Mouse (Mus musculus) left cerebral cortex, adult 9 months (tissue): ENCODE results near the gene Kif2c.

ENCODE experiments used
- DNase-seq, 2 experiments: peaks; one replicate each; pipeline ENCODE4 v3.0.0; 2022; ENCODE audit warnings: low spot score in 2 of 2

The Kif2c gene

DNA sequence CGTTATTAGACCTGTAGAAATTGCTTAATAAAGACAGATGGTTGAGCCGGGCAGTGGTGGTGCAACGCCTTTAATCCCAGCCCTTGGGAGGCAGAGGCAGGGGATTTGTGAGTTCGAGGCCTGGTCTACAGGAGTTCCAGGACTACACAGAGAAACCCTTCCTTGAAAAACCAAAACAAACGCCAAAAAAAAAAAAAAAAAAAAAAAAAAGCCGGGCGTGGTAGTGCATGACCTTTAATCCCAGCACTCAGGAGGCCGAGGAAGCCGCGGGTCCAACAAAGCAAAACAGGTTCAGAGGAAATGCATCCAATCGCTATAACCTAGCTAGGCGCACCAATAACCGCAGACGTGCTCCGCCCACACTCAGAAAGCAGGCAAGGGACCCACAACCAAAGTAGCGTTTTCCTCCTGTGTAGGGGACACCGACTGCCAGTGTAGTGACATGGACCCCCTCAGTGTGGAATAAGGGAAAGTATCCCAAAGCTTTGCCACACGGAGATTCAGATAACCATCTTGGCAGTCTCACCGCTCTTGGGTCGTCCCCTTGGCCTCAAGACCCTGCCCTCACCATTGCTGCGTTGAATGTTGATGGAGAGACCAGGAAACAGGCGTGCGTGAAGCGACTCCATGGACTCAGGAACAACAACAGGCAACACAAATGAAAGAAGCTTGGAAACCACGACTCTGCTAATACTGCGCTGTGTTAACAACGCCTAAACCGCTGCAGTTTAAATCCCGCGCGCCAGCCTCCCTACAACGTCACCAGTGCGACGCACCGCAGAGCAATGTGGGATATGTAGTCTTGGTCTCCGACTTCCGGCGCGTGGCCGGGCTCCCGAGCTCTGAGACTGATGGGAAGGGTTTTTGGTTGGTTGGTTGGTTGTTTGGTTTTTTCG lies at the start of gene Kif2c:
Gene Kif2c (minus strand): TSS at position 777 of the 896 bp plus-strand sequence.
- DNase-seq, result peak; percentile 80 to 95

DNA sequence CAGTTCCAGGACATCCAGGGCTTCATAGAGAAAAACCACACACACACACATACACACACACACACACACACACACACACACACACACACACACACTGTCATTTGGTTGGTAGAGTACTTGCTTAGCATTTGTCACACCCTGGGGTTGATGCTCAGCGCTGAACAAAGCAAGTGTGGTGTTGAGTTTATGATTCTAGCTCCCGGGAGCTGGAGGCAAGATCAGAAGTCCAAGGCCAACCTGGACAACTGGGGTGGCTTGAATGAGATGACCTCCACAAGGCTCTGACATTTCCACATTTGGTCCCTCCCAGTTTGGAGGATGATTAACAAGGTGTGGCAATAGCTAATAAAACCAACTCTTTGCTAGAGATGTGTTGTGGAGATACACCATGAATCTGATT lies 48.8 kb upstream of the Kif2c start:
- DNase-seq, result no peak

DNA sequence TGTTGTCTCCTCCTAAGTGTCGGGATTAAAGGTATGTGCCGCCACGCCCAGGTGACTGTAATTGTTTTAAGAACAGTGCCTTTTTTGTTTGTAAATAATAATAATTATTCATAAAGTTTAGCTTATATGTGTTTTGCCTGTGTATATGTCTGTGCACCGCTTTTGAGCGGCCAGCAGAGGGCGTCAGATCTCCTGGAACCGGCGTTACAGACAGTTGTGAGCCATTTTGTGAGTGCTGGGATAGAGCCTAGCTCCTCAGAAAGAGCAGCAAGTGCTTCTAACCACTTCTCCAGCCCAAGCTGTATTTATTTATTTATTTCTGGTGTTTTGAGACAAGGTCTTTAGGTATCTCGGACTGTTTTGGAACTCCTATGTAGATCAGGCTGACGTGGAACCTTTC lies 47.9 kb upstream of the Kif2c start:
- no peak for DNase-seq

DNA sequence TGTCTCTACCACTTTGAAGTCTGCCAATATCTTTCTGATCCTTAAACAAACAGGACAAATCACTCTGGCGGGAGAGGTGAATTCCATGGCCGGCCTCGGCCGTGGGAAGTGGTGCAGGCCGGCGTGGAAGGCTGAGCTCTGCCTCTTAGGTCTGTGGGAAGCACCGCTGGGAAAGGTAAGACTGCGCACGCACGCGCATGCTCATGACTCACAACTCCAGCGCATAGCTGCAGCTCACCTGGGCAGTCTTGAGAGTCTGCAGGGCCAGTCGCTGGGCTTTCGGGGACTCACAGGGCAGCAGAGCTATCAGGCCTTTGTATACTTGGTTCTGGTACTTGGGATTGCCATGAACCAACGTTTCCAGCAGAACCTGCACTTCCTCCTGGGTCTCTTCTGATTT lies 47.2 kb upstream of the Kif2c start:
- no peak for DNase-seq

DNA sequence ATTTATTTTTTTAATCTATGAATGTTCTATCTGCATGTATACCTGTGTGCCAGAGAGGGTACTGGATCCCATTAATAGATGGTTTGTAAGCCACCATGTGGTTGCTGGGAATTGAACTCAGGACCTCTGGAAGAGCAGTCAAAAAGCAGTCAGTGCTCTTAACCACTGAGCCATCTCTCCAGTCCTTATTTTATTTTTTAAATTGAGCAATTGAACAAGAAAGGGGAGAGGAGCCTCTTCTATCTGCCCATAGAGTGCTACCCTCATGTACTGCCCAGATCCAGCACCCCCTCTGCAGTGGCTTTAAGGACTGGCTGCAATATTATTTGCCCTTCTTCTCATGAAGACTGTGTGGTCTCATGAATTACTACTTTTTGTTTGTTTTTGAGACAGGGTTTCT lies 42.8 kb upstream of the Kif2c start:
- DNase-seq, result no peak

DNA sequence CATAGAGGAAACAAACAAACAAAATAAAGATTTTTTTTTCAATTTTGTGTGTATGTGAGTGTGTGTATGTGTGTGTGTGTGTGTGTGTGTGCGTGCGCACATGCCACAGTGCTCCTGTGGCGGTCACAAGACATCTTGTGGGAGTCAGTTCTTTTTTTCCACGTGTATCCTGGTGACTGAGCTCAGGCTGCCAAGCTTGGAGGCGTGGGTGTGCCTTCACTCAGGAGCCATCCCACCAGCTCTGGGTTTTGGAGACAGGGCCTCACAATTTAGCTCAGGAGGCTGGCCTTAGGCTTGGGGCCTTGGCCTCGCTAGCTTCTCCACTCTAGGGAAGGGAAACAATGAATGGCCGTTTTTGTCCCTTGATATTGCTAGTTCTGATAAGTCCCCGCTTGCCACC lies 41.7 kb upstream of the Kif2c start:
- no peak for DNase-seq

DNA sequence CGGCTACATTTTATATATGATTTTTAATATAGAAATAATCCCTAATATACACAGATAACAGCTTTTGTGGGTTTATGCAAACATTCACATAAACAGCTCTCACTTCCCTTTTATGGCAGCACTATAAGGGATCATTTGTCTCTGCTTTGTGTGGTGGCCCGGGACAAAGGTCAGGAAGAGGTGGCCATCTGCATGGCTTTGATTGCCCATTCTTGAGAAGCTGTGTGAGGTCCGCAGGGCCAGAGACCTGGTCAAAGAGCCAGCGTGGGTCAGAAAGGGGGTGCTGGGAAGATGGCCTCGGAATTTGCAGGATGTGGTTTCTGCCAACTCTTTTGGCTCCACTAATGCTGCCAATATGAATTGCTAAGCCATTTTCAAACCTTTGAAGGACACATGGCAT lies 40.6 kb upstream of the Kif2c start:
- no peak for DNase-seq

DNA sequence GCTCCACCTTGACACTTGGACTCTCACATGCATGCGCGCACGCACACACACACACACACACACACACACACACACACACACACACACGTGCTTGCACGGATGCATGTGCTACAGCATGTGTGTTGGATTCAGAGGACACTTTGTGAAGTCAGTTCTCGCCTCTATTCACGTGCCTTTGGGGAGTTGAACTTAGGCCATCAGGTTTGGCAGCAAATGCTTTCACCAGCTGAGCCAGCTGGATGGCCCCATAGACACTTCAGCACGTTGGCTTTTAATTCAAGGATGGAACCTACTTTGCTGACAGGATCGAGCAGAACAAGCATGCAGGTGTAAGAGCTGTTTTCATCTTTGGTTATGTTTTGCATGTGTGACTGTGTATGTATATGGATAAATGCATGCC lies 39.4 kb upstream of the Kif2c start:
- DNase-seq, result no peak

DNA sequence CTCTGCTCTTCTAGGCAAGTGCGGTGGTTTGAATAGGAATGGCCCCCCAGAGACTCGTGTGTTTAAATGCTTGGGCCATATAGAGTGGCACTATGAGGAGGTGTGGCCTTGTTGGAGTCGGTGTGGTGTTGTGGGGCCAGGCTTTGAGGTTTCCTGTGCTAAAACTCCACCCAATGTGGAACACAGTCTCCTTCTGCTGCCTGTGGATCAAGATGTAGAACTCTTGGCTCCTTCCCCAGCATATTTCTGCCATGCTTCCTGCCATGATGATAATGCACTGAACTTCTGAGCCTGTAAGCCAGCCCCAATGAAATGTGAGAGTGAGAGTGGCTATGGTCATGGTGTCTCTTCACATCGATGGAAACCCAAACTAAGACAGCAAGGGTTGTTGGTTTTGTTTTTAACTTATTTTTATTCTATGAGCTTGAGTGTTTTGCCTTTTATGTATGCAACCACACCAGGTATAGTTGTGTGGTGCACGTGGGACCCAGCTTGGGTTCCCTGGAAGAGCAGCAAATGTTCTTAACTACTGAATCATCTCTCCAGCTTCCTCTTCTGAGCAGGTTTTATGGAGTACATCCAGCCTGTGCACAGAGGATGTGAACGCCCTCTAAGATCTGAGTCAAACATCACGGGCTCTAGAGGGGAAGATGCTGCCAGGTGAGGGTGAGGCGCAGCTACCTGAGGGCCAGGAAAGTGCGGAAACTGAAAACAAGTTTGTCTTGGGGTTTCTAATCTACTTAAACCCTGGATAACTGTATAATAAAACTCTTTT lies 38.5 kb upstream of the Kif2c start:
- DNase-seq, result no peak

DNA sequence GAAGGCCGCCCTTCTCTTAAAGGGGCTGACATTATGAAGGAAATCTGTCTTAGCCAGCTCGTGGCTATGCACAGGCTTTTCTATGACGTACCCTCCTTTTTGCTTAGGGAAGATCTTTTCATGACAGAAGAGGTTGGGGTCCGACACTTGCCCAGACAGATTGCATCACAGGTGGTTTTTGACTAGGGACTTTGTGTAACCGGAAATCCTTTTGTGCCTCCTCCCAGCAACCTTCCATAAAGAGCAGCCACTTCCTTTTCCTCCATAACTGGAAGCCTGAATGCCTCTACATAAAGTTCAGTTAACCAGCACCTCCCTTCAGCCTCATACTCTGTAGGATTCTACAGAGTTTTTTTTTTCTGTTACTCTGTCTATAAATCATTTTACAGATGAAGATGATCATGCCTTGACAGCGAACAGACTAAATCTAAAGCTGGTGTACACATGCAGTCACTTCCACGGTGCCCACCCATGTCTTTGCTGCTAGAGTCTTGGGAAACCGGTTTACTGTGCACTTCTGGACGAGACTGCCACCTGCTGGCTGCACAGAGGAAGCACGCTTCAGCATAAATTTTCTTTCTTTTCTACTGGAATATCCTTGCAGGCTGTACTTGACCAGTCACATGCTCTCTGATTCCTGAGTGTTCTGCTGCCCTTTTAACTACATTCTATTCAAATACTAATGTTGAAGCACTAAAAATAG lies 36.2 kb upstream of the Kif2c start:
- DNase-seq, result no peak

DNA sequence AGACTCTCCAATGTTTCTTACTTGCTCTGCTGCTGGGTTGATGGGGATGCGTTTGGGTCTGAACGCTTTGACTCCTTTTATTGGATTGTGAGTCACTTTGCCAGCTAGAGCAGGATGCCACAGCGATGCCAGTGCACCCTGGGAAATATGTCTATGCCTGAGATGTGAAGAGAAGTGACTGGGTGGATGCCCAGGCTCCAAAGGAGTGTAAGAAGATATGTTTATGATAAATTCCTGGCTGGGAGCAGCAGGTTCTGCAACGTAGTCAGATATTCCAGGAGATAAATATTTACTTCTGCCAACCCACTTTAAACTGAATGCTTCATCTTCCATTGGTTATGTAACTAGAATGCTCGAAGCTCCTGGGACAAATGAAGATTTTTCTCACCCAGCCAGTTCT lies 34.6 kb upstream of the Kif2c start:
- peak in 1 of 2 experiments; percentile 46 for DNase-seq

DNA sequence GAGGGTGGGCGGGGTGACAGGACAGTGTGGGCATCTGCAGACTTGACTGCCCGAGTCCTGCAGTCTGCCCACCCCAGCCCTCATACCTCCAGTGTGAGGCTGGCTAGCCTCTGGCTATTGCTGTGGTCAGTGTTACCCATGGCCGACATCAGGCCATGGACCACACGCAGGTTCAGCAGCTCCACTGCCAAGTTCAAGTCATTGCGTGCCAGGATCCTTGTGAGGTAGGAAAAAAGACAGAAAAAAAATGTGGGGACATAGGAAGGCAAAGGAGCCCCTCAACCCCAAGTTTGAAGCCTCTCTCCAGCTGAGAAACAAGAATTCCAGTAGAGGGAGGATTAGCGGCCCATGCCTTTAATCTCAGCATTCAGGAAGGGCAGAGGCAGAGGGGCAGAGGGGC lies 31.8 kb upstream of the Kif2c start:
- no peak for DNase-seq

DNA sequence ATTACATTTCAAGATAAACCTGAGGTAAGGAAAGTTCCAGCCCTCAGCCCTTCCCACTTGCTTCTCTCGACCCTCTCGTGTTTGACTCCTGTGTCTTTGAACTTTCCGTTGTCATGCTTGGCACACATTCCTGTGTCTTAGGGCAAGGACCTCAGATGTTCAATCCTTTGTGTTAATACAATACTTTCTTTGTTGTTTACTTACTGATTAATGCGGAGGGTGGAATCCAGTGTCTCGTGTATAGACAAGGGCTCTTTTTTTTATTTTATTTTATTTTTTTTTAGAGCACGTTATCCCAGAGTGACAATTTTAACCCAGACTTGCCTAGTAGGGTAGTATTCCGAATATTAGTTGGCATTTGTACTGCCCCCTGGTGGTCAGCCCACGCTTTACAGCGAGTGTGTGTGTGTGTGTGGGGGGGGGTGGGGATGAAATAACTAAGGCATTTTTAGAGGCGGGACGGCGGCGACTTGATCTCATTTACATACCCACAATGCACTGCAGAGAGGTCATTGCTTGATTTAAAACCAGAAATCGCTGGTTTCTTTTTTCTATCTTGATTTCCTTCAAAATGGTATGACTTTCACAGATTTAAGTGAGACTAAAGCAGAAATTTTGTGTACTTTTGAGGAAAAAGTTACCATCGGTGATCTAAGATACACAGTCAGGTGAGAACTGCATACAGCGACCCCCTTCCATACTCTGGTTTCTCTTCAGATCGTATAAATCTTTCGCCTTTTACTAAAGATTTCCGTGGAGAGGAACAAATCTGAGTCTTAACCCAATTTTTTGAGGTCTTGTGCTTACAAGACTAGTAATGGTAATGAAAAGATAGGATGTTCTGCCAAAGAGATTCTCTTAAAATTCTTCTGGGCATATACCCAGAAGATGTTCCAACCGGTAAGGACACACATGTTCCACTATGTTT lies 28.0 kb upstream of the Kif2c start:
- peak in 1 of 2 experiments; percentile 55 for DNase-seq

DNA sequence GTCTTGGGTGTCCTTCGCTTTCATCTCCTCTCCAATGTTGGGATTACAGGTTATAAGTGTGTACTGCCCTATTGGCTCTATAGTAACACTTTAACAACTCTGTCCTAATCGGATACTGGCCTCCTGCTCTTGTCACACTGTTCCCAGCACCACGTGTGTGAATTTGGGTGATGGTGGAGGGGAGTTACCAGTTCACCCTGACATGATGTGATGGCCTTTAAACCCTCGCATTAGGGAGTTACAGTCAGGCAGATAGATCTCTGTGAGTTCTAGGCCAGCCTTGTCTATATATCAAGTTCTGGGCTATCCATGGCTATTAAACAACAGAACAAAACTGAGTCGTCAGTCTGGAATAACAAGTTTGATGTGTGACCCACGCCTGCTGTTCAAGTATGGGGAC lies 27.2 kb upstream of the Kif2c start:
- DNase-seq, result no peak

DNA sequence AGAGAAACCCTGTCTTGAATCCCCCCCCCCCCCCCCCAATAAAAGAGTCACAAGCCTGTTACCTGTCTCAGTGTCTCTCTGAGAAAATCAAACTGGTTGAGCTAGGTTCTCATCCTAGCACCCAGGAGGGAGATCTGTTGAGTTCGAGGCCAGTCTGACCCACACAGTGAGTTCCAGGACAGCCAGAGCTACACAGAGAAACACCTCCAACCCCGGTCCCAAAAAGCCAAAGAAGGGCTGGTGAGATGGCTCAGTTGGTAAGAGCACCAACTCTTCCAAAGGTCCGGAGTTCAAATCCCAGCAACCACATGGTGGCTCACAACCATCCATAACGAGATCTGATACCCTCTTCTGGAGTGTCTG lies 20.5 kb upstream of the Kif2c start:
- no peak for DNase-seq

DNA sequence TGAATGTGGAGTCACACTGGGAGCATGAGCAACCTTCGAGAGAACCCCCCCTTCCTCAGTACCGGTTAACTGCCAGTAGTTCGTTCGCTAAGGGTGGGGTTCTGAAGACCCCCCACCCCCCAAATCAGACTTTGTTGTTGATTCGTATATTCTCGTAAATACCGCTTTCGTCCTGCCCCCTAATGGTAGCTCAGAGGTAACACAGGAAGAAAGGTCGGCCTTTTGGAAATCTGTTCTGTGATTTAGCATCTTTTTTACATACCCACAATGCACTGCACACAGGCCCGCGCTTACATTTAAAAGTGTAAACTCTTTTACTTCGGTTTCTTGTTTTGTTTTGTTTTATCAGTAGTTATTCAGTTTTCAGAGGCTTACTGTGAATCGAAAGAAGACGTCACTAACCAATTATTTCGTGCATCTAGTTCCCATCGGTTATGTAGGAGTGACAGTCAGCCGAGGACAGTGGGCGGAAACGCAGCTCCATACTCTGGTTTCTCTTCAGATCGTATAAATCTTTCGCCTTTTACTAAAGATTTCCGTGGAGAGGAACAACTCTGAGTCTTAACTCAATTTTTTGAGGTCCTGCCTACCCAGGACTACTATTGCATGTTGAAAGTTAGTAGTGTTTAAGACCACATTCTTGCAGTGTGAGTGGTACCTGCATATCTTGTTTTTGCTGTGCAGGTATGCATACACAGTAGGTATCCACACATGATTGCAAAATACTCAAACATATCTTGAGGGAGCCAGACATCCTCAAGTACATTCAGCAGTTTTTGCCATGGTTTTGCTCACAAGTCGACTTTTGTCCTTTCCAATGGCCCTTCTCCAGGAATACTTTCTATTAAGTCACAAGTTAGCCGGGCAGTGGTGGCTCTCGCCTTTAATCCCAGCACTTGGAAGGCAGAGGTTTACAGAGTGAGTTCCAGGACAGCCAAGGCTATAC lies 19.9 kb upstream of the Kif2c start:
- DNase-seq, result no peak

DNA sequence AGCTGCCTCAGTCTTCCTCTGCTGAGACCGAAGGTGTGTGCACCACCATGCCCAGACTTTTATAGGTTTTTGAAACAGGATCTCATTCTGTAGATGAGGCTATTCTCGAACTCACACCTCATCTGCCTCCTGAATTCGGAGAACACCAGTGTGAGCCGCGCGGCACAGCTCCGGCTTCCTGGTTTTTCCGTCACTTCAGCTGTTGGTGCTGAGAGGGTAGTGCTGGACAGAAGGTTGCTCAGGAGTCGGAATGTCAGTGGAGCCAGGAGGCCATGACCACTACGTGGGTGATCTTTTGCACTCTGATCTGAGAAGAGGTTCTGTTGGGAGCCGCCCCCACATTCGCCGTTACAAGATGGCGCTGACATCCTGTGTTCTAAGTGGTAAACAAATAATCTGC lies 9.4 kb upstream of the Kif2c start:
- no peak for DNase-seq

DNA sequence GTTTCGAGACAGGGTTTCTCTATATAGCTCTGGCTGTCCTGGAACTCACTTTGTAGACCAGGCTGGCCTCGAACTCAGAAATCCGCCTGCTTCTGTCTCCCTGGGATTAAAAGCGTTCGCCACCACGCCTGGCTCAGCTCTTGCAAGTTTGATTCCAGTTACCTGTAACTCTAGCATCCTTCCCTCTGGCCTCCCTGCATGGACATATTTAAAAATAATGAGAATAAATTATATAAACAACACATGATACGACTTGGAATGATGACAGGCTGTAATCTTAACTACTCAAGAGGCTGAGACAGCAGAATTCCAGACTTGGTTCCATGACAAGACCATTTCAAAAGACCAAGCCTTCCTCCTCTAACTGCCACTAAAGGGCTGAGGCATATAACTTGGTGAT lies 8.2 kb upstream of the Kif2c start:
- DNase-seq, result no peak

DNA sequence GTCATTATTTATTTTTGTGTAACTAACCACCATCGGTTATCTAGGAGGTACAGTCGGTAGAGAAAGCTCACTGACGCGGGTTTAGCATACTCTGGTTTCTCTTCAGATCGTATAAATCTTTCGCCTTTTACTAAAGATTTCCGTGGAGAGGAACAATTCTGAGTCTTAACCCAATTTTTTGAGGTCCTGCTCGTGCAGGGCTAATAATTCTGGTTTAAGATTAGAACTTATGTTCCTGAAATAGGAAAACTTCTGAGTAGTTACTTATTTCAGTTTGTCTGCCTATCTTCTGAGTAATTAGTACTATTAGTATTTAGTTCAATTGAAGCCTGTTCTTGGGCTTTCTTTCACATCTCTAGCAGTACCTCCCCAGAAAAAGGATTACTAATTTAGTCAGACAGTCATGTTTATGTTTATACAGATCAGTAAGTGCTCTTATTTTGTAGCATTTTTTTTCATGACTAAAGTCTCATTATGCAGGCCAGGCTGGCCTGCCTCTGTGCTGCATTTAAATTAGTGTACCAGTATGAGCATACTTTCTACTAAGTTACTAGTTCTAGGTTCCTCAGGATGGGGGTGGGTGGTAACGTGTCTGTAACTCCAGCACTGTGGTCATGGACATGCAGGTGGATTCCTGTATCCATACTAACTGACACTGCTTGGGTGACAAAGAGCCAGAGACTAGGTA lies 7.6 kb upstream of the Kif2c start:
- DNase-seq, result peak in 1 of 2 experiments; percentile 16
